Mouse (Mus musculus): ENCODE results near the gene Amacr. TPM values are rescaled to one million over a fixed set of nuclear protein-coding genes. Genes with fewer than 3 reads are reported as not detected.

Amacr gene
- polyA plus RNA-seq, 1 experiment = 5.3 TPM

DNA sequence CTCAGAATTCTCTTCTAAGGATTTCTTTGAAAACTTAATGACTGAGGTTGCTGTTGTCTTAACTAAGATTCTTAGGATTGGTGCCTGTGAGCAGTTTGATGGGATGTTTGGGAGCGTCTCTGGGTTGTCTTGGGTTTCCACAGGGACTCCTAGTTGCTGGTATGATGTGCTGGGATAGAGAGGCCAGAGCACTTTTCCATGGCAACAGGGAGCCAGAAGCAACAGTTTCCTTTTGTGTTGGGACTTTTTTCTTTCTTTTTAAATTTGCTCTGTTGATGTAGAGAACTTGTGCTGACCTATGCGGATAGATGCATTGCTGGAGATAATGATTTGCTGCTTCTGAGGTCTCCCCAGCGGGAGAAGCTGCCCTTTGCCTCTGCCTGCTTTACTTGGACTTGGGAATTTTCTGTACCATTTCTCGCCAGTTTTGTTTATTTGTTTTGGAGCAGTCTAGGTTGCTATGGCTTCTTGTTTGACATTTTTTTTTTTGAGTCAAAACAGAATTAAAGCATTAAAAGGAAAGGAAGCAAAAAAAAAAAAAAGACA, 28.7 kb upstream of the Amacr start:
- H3K27ac ChIP-seq (ENCODE audit: insufficient read depth, low read depth, low read length) = no peak overlapping the region
- H3K4me1 ChIP-seq (ENCODE audit: control insufficient read depth, insufficient read depth, insufficient read length, low read length) = peaks cover 4% of the 10 kb centered on the region
- H3K36me3 ChIP-seq (ENCODE audit: control insufficient read depth, insufficient read depth, low read length) = no peaks in the 10 kb centered on the region
- 61% methylated on average over 4 of the region's 4 CpGs for WGBS
- H3K27me3 ChIP-seq (ENCODE audit: control insufficient read depth, insufficient read depth, low read length) = no peaks in the 10 kb centered on the region
- TF ChIP-seq CTCF (IDR thresholded peaks at IDR 0.05; ENCODE audit: extremely low read depth, insufficient read length, insufficient replicate concordance, low read depth, low read length) (no peak), POLR2A (IDR thresholded peaks at IDR 0.05; ENCODE audit: low read depth, low read length) (no peak)
- H3K4me3 ChIP-seq (ENCODE audit: low read depth, low read length) = no peak overlapping the region

DNA sequence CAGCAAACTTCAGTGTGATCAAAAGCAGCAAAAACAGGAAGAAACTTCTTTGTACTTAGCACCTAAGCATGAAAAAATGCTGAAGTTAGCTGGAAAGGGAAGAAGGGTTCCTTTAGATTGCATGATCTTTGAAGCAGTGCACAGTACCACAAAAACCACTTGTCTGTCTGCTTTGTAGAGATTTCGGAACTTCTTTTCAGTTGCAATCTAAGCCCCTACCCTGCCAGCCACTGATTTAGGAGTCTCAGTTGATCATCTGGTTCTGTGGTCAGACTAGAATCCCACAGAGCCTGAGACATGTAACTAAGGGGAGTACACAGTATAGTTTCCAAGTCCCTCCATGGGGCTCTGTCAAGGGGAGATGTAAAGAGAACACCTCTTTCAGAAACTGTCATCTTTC, 28.1 kb upstream of the Amacr start:
- WGBS = 75% methylated on average over 1 of the region's 1 CpGs
- H3K27me3 ChIP-seq (ENCODE audit: control insufficient read depth, insufficient read depth, low read length) = no peaks in the 10 kb centered on the region
- TF ChIP-seq POLR2A (IDR thresholded peaks at IDR 0.05; ENCODE audit: low read depth, low read length) (no peak), CTCF (IDR thresholded peaks at IDR 0.05; ENCODE audit: extremely low read depth, insufficient read length, insufficient replicate concordance, low read depth, low read length) (no peak)
- H3K4me1 ChIP-seq (ENCODE audit: control insufficient read depth, insufficient read depth, insufficient read length, low read length) = peaks cover 4% of the 10 kb centered on the region
- H3K27ac ChIP-seq (ENCODE audit: insufficient read depth, low read depth, low read length) = no peak overlapping the region
- no peaks in the 10 kb centered on the region for H3K36me3 ChIP-seq (ENCODE audit: control insufficient read depth, insufficient read depth, low read length)
- no peak overlapping the region for H3K4me3 ChIP-seq (ENCODE audit: low read depth, low read length)

DNA sequence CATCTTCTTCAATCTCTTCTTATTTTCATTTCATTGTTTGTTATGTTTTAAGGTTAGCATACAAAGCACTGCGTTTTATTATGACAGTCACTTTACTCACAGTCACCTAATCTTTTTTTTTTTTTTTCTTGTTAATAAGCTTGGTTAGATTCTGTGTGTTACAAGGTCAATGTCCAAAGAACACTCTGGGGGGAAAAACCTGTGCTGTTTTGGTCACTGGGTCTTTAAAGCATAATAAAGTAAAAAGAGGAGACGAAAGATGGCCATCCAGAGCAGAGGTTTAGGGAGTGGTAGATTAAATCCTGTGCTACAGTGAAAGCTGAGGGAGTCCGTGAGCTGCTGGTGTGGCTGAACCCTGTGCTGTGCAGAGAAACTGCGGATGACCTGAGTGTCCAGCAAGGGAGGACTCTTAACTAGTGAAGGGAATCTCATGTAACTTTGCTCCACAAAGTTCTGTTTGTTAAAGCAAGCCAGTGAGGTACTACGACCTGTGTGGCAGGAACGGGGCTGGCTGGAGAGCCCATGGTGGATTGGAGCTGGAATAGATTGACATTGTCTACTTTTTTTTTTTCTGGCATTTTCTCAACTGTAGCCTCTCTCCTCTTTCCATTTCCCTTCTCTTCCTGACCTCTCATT, 27.1 kb upstream of the Amacr start:
- TF ChIP-seq POLR2A (IDR thresholded peaks at IDR 0.05; ENCODE audit: low read depth, low read length) = no peak
- TF ChIP-seq CTCF (IDR thresholded peaks at IDR 0.05; ENCODE audit: extremely low read depth, insufficient read length, insufficient replicate concordance, low read depth, low read length) = no peak
- Histone ChIP-seq H3K27ac (ENCODE audit: insufficient read depth, low read depth, low read length) (peak overlapping the region; percentile 49), H3K4me1 (ENCODE audit: control insufficient read depth, insufficient read depth, insufficient read length, low read length) (peaks cover 6% of the 10 kb centered on the region), H3K36me3 (ENCODE audit: control insufficient read depth, insufficient read depth, low read length) (no peaks in the 10 kb centered on the region), H3K4me3 (ENCODE audit: low read depth, low read length) (peak overlapping the region; percentile 25), H3K27me3 (ENCODE audit: control insufficient read depth, insufficient read depth, low read length) (no peaks in the 10 kb centered on the region)
- WGBS = 28% methylated on average over 6 of the region's 6 CpGs

DNA sequence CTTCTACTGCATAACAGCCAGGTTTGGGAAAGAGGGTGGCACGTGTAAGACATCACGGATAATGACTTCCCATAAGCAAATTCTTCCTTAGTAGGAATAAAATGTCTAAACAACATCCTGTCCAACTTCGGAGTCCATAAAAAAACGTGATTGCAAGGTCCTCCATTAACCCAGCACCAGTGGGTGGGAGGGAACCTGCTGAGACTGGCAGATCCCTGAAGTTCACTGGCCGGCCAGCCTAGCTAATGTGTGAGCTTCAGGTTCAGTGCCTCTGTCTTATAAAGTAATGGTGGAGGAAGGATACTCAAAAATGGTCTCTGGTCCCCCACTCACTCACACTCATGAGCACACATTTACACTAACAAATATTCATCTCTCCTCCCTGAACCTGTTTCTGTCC, 26.4 kb upstream of the Amacr start:
- no peak overlapping the region for H3K4me3 ChIP-seq (ENCODE audit: low read depth, low read length)
- TF ChIP-seq CTCF (IDR thresholded peaks at IDR 0.05; ENCODE audit: extremely low read depth, insufficient read length, insufficient replicate concordance, low read depth, low read length) (no peak), POLR2A (IDR thresholded peaks at IDR 0.05; ENCODE audit: low read depth, low read length) (no peak)
- H3K27me3 ChIP-seq (ENCODE audit: control insufficient read depth, insufficient read depth, low read length) = no peaks in the 10 kb centered on the region
- no peak overlapping the region for H3K27ac ChIP-seq (ENCODE audit: insufficient read depth, low read depth, low read length)
- 22% methylated on average over 5 of the region's 5 CpGs for WGBS
- H3K4me1 ChIP-seq (ENCODE audit: control insufficient read depth, insufficient read depth, insufficient read length, low read length) = peaks cover 6% of the 10 kb centered on the region
- no peaks in the 10 kb centered on the region for H3K36me3 ChIP-seq (ENCODE audit: control insufficient read depth, insufficient read depth, low read length)

DNA sequence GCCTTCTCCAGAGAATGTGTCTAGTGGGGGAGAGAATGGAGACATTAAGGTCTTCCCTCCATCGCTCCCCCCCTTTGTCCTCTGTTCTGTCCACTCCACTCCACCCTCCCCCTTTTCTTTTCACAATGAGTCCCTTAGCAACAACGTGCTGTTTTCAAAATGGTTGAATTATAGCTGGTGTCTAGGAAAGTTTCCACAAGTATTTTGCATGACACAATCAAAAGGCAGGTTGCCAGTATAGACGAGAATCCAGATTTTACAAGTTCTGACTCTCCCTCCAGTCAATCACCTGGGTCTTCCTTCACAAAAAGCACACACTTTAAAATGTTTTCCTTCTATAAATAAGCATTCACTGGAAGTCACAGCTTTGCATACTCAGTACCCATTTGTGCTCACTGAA, 24.9 kb upstream of the Amacr start:
- WGBS = 74% methylated on average over 3 of the region's 3 CpGs
- Histone ChIP-seq H3K27me3 (ENCODE audit: control insufficient read depth, insufficient read depth, low read length) (no peaks in the 10 kb centered on the region), H3K36me3 (ENCODE audit: control insufficient read depth, insufficient read depth, low read length) (no peaks in the 10 kb centered on the region), H3K4me1 (ENCODE audit: control insufficient read depth, insufficient read depth, insufficient read length, low read length) (peaks cover 6% of the 10 kb centered on the region), H3K4me3 (ENCODE audit: low read depth, low read length) (no peak overlapping the region), H3K27ac (ENCODE audit: insufficient read depth, low read depth, low read length) (no peak overlapping the region)
- no peak for TF ChIP-seq POLR2A (IDR thresholded peaks at IDR 0.05; ENCODE audit: low read depth, low read length)
- no peak for TF ChIP-seq CTCF (IDR thresholded peaks at IDR 0.05; ENCODE audit: extremely low read depth, insufficient read length, insufficient replicate concordance, low read depth, low read length)

DNA sequence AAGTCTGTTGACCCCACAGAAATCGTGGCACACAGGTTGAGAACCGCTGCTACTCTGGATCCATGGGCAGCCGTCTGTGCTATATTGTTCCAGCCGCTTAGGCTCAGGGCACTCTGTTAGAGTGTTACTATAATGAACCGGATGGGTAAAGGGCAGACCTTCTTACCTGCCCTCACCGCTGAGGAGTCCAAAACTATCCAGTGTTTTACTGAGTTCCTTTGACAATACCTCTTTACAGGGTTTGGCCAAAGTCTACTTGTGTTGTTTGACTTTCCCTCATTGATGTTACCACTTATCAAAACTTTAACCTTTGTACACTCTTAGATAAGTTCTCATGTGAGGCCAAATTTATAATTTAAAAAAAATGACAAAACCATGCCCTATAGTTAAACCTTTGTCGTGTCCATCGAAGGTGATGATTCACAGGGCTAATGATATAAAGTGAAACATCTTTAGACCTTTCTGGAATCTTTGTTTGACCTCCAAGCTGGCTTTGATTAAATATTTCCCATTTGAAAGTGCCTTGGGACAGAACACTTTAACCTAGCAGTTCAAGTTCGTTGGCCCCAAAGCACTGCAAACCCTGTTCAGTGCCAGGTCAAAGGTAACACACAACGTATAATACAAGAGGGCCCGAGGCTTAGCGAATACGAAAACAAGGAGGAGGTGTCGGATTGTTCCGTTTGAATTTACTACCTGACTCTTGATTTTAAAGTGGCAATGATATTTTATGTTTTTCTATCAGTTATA, 22.1 kb upstream of the Amacr start:
- TF ChIP-seq POLR2A (IDR thresholded peaks at IDR 0.05; ENCODE audit: low read depth, low read length) (no peak), CTCF (IDR thresholded peaks at IDR 0.05; ENCODE audit: extremely low read depth, insufficient read length, insufficient replicate concordance, low read depth, low read length) (no peak)
- 34% methylated on average over 15 of the region's 15 CpGs for WGBS

DNA sequence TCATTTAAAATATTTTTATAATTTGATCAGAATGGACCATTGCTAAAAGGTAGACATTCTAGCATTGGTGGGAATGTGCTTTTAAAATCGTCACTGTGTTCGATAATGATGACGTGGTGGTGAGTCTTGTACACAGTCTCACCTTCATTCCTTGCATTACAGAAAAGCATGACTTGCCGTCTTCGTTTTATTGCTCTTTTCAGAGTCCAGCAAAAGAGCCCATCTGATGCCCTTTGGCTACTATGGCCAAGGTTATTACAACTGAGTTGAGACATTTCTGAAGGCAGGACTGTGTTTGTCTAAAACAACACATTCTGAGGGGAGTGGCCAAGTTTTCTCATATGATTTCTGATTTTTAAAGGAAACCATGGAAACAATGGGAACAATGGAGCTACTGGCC, 21.3 kb upstream of the Amacr start:
- Histone ChIP-seq H3K27me3 (ENCODE audit: control insufficient read depth, insufficient read depth, low read length) (no peaks in the 10 kb centered on the region), H3K4me3 (ENCODE audit: low read depth, low read length) (no peak overlapping the region)
- 68% methylated on average over 5 of the region's 5 CpGs for WGBS

More for the DNA sequence above, 22.1 kb upstream of the Amacr start:
- Histone ChIP-seq H3K27ac (ENCODE audit: insufficient read depth, low read depth, low read length) (no peak overlapping the region; the same call in 1 of the 2 replicates), H3K4me1 (ENCODE audit: control insufficient read depth, insufficient read depth, insufficient read length, low read length) (peaks cover 5% of the 10 kb centered on the region; the same call in 1 of the 2 replicates), H3K4me3 (ENCODE audit: low read depth, low read length) (no peak overlapping the region), H3K27me3 (ENCODE audit: control insufficient read depth, insufficient read depth, low read length) (no peaks in the 10 kb centered on the region), H3K36me3 (ENCODE audit: control insufficient read depth, insufficient read depth, low read length) (no peaks in the 10 kb centered on the region)

More for the DNA sequence above, 21.3 kb upstream of the Amacr start:
- TF ChIP-seq POLR2A (IDR thresholded peaks at IDR 0.05; ENCODE audit: low read depth, low read length) (no peak), CTCF (IDR thresholded peaks at IDR 0.05; ENCODE audit: extremely low read depth, insufficient read length, insufficient replicate concordance, low read depth, low read length) (no peak)
- Histone ChIP-seq H3K4me1 (ENCODE audit: control insufficient read depth, insufficient read depth, insufficient read length, low read length) (peaks cover 2% of the 10 kb centered on the region; the same call in 1 of the 2 replicates), H3K27ac (ENCODE audit: insufficient read depth, low read depth, low read length) (no peak overlapping the region), H3K36me3 (ENCODE audit: control insufficient read depth, insufficient read depth, low read length) (no peaks in the 10 kb centered on the region)
